Mouse (Mus musculus) brain, embryonic 14.5 days (tissue): ENCODE measurements around the gene Fam173a.

Experiments
- CTCF ChIP-seq: fragments of 200-500 bp; IDR thresholded peaks from 2 replicates; pipeline ENCODE4 v1.5.1; 2012; ENCODE audit warnings: inconsistent platforms, mild to moderate bottlenecking, moderate library complexity, borderline replicate concordance; ENCODE audit not compliant: insufficient read depth, insufficient read length; ENCODE audit errors: extremely low read depth
- POLR2A ChIP-seq: fragments of 200-500 bp; IDR thresholded peaks from 2 replicates; pipeline ENCODE4 v1.6.1; 2012; ENCODE audit warnings: mild to moderate bottlenecking, inconsistent platforms, borderline replicate concordance; ENCODE audit not compliant: poor library complexity, insufficient read depth, insufficient read length, severe bottlenecking; ENCODE audit errors: extremely low read depth

GRCm38 (mm10) chr17:25817662-25818061 lies 25.0 kb upstream of the Fam173a start:
- TF ChIP-seq POLR2A, result no peak
- no peak for TF ChIP-seq CTCF
